Mouse (Mus musculus) cerebellum, adult 2 months (tissue): Measurements from ENCODE around the gene Rplp2.

ENCODE experiments used
- CTCF ChIP-seq: fragments of 200-500 bp; IDR thresholded peaks from 2 replicates; pipeline ENCODE4 v1.5.1; 2011; ENCODE audit warnings: low read depth, mild to moderate bottlenecking, control low read depth, low read length, moderate library complexity, borderline replicate concordance; ENCODE audit not compliant: insufficient read depth
- POLR2A ChIP-seq: fragments of 200-500 bp; IDR thresholded peaks from 2 replicates; pipeline ENCODE4 v1.6.1; 2011; ENCODE audit warnings: low read length, control low read depth, borderline replicate concordance; ENCODE audit not compliant: insufficient read depth

GRCm38 (mm10) chr7:141487141-141487540 lies 40.0 kb downstream of the Rplp2 start:
- no peak for TF ChIP-seq CTCF
- no peak for TF ChIP-seq POLR2A
